Mouse (Mus musculus) telencephalon, adult 2 months (tissue): ENCODE results near the gene Foxq1.

Experiments used
- DNase-seq: peaks from one replicate; pipeline ENCODE4 v3.0.0-alpha.2; 2011; ENCODE audit warnings: low read depth, low spot score

Gene Foxq1

GRCm38 (mm10) chr13:31555834-31556233 is at the start of gene Foxq1:
Gene Foxq1 (plus strand): TSS chr13:31556134.
- no peak for DNase-seq

GRCm38 (mm10) chr13:31506494-31507167 is 49.3 kb upstream of the Foxq1 start:
- DNase-seq = no peak

GRCm38 (mm10) chr13:31515261-31515660 is 40.7 kb upstream of the Foxq1 start:
- no peak for DNase-seq

- no peak for DNase-seq
These were observed 37.5 kb upstream of the Foxq1 start for GRCm38 (mm10) chr13:31518411-31518886.

GRCm38 (mm10) chr13:31518971-31519370 is 37.0 kb upstream of the Foxq1 start:
- no peak for DNase-seq

GRCm38 (mm10) chr13:31524976-31525375 is 31.0 kb upstream of the Foxq1 start:
- no peak for DNase-seq

GRCm38 (mm10) chr13:31531186-31531585 is 24.7 kb upstream of the Foxq1 start:
- no peak for DNase-seq

- peak; percentile 5 for DNase-seq
These were observed 24.3 kb upstream of the Foxq1 start for GRCm38 (mm10) chr13:31531651-31532061.

GRCm38 (mm10) chr13:31534726-31535125 is 21.2 kb upstream of the Foxq1 start:
- DNase-seq = no peak

- DNase-seq = no peak
These were observed 12.9 kb upstream of the Foxq1 start for GRCm38 (mm10) chr13:31543021-31543420.

- no peak for DNase-seq
These were observed 9.2 kb upstream of the Foxq1 start for GRCm38 (mm10) chr13:31546784-31547183.

- no peak for DNase-seq
These were observed 8.7 kb upstream of the Foxq1 start for GRCm38 (mm10) chr13:31547204-31547603.

- no peak for DNase-seq
These were observed 8.3 kb upstream of the Foxq1 start for GRCm38 (mm10) chr13:31547610-31548009.

- no peak for DNase-seq
These were observed 1.2 kb downstream of the Foxq1 start for GRCm38 (mm10) chr13:31556964-31557767.

GRCm38 (mm10) chr13:31557768-31558520 is 2.0 kb downstream of the Foxq1 start:
- DNase-seq = no peak

GRCm38 (mm10) chr13:31558521-31559418 is 2.8 kb downstream of the Foxq1 start, which contains the start of gene A530084C06Rik:
Gene A530084C06Rik (minus strand): TSS chr13:31559333.
- no peak for DNase-seq

- DNase-seq = no peak
These were observed 3.6 kb downstream of the Foxq1 start for GRCm38 (mm10) chr13:31559419-31560144.

GRCm38 (mm10) chr13:31564394-31564793 is 8.5 kb downstream of the Foxq1 start:
- no peak for DNase-seq

GRCm38 (mm10) chr13:31567099-31567498 is 11.2 kb downstream of the Foxq1 start:
- DNase-seq = no peak

- no peak for DNase-seq
These were observed 11.8 kb downstream of the Foxq1 start for GRCm38 (mm10) chr13:31567617-31568294.
